Mouse (Mus musculus): ENCODE measurements around the gene Comtd1. TPM values are rescaled to one million over a fixed set of nuclear protein-coding genes. Genes with fewer than 3 reads are reported as not detected.

Comtd1 gene
- total and polyA plus RNA-seq, 2 experiments from 2014 or later = 23.4 to 50.6 TPM

GRCm38 (mm10) chr14:21847381-21848165, 1.2 kb downstream of the Comtd1 start:
- 1% methylated on average over 50 of the region's 50 CpGs for WGBS
- no peak for TF ChIP-seq CTCF (IDR thresholded peaks at IDR 0.05; ENCODE audit: low read depth)
- Histone ChIP-seq H3K9ac (peak overlapping the region; percentile 92), H3K27me3 (ENCODE audit: insufficient read depth, low read length) (no peaks in the 10 kb centered on the region), H3K9me3 (ENCODE audit: low read length) (no peaks in the 10 kb centered on the region), H3K36me3 (ENCODE audit: insufficient read depth) (peaks cover 28% of the 10 kb centered on the region), H3K4me3 (ENCODE audit: low read depth, low read length) (peak overlapping the region; percentile 76), H3K27ac (ENCODE audit: low read depth, low read length) (peak overlapping the region; percentile 78), H3K4me2 (ENCODE audit: low read depth) (peak overlapping the region; percentile 100), H3K4me1 (ENCODE audit: insufficient read depth) (no peaks in the 10 kb centered on the region)
- DNase-seq (peak; percentile 78), ATAC-seq (peak; percentile 54)

GRCm38 (mm10) chr14:21846827-21847380, 1.9 kb downstream of the Comtd1 start:
- 19% methylated on average over 10 of the region's 10 CpGs for WGBS
- no peak overlapping the region for H3K9ac ChIP-seq
- H3K27ac ChIP-seq (ENCODE audit: low read depth, low read length) = 0 out of 2 replicates have a peak overlapping the region, but pooled peaks have one; percentile 45

GRCm38 (mm10) chr14:21843263-21843662, 5.5 kb downstream of the Comtd1 start:
- H3K9me3 ChIP-seq (ENCODE audit: low read length) = no peaks in the 10 kb centered on the region
- no peak for DNase-seq
- H3K27ac ChIP-seq (ENCODE audit: low read depth, low read length) = no peak overlapping the region
- TF ChIP-seq CTCF (IDR thresholded peaks at IDR 0.05; ENCODE audit: low read depth) = no peak
- H3K36me3 ChIP-seq (ENCODE audit: insufficient read depth) = peaks cover 67% of the 10 kb centered on the region
- 84% methylated on average over 6 of the region's 6 CpGs for WGBS
- no peak overlapping the region for H3K4me3 ChIP-seq (ENCODE audit: low read depth, low read length)
- H3K9ac ChIP-seq = no peak overlapping the region
- H3K27me3 ChIP-seq (ENCODE audit: insufficient read depth, low read length) = no peaks in the 10 kb centered on the region
- H3K4me1 ChIP-seq (ENCODE audit: insufficient read depth) = no peaks in the 10 kb centered on the region
- H3K4me2 ChIP-seq (ENCODE audit: low read depth) = no peak overlapping the region
- no peak for ATAC-seq

More at GRCm38 (mm10) chr14:21846827-21847380, 1.9 kb downstream of the Comtd1 start:
- peaks cover 34% of the 10 kb centered on the region for H3K36me3 ChIP-seq (ENCODE audit: insufficient read depth)
- H3K4me1 ChIP-seq (ENCODE audit: insufficient read depth) = no peaks in the 10 kb centered on the region
- no peak overlapping the region; the same call in 1 of the 2 replicates for H3K4me3 ChIP-seq (ENCODE audit: low read depth, low read length)
- H3K9me3 ChIP-seq (ENCODE audit: low read length) = no peaks in the 10 kb centered on the region
- H3K4me2 ChIP-seq (ENCODE audit: low read depth) = peak overlapping the region; percentile 100
- ATAC-seq = no peak
- no peak for DNase-seq
- no peak for TF ChIP-seq CTCF (IDR thresholded peaks at IDR 0.05; ENCODE audit: low read depth)
- no peaks in the 10 kb centered on the region for H3K27me3 ChIP-seq (ENCODE audit: insufficient read depth, low read length)

GRCm38 (mm10) chr14:21841819-21842592, 6.8 kb downstream of the Comtd1 start:
- peak; percentile 34 for DNase-seq
- peak; percentile 55 for ATAC-seq
- H3K4me2 ChIP-seq (ENCODE audit: low read depth) = no peak overlapping the region
- H3K36me3 ChIP-seq (ENCODE audit: insufficient read depth) = peaks cover 78% of the 10 kb centered on the region
- no peak overlapping the region for H3K4me3 ChIP-seq (ENCODE audit: low read depth, low read length)
- no peaks in the 10 kb centered on the region for H3K4me1 ChIP-seq (ENCODE audit: insufficient read depth)
- 82% methylated on average over 5 of the region's 5 CpGs for WGBS
- TF ChIP-seq CTCF (IDR thresholded peaks at IDR 0.05; ENCODE audit: low read depth) = peak; percentile 39; the same call in 1 of the 2 replicates
- no peaks in the 10 kb centered on the region for H3K9me3 ChIP-seq (ENCODE audit: low read length)
- H3K27me3 ChIP-seq (ENCODE audit: insufficient read depth, low read length) = no peaks in the 10 kb centered on the region
- H3K9ac ChIP-seq = no peak overlapping the region
- peak overlapping the region; percentile 40; the same call in 1 of the 2 replicates for H3K27ac ChIP-seq (ENCODE audit: low read depth, low read length)

DNA sequence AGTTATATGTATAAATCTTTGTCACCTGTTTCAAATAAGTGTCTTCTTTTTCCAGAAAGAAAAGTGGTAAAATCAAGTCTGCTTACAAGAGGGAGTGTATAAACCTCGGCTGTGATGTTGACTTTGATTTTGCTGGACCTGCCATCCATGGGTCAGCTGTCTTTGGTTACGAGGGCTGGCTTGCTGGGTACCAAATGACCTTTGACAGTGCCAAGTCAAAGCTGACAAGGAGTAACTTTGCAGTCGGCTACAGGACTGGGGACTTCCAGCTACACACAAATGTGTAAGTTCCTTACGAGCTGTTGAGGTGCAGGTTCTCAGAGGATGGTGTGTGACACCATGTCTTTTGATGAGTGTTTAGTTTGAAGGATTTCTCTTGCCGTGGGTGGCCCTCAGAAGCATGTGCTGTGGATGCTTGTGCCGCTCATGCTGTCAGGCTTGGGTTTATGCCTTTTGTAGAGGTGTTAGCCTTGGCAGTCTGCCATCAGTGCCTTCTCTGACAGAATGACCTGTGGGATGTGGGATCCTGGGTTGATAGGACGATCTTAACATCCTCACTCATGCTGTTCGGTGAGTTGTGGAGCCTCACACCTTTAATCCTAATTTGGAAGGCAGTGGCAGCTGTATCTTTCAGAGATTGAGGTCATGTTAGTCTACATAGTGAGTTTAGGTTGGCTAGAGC, 10.3 kb downstream of the Comtd1 start:
- Histone ChIP-seq H3K9ac (no peak overlapping the region), H3K27ac (ENCODE audit: low read depth, low read length) (no peak overlapping the region), H3K4me3 (ENCODE audit: low read depth, low read length) (no peak overlapping the region), H3K27me3 (ENCODE audit: insufficient read depth, low read length) (no peaks in the 10 kb centered on the region), H3K36me3 (ENCODE audit: insufficient read depth) (peaks cover 63% of the 10 kb centered on the region), H3K9me3 (ENCODE audit: low read length) (no peaks in the 10 kb centered on the region), H3K4me1 (ENCODE audit: insufficient read depth) (no peaks in the 10 kb centered on the region), H3K4me2 (ENCODE audit: low read depth) (no peak overlapping the region)
- no peak for ATAC-seq
- WGBS = 79% methylated on average over 8 of the region's 8 CpGs
- TF ChIP-seq CTCF (IDR thresholded peaks at IDR 0.05; ENCODE audit: low read depth) = no peak
- DNase-seq = no peak

DNA sequence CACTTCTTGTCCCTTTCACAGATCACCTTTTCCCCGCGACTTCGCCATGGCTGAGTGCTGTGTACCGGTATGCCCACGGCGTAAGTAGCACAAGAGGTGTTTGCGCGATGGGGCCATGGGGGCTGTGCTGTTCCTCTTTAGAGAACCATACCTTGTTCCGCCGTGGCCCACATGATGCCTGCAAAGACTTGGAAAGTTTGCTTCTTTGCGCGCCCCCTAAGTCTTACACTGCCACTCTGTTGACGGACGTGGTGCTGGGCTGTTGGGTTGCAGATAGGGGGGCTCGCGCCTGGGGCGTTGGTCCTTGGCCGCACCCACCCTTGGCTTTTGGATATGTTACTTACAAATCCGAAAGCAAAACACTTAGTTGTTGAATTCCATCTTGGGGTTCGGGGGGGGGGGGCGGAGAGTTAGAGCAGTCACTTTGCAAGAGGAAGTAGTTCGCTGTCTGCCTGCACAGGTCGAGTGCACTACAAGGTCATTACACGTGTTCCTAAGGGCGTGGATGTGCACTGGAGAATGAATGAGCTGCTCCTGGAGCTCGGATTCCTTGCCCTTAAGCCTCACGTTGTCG, 16.9 kb downstream of the Comtd1 start:
- H3K4me2 ChIP-seq (ENCODE audit: low read depth) = peak overlapping the region; percentile 86
- 3% methylated on average over 28 of the region's 28 CpGs for WGBS
- TF ChIP-seq CTCF (IDR thresholded peaks at IDR 0.05; ENCODE audit: low read depth) = no peak
- H3K27ac ChIP-seq (ENCODE audit: low read depth, low read length) = peak overlapping the region; percentile 90
- H3K9ac ChIP-seq = peak overlapping the region; percentile 96
- no peaks in the 10 kb centered on the region for H3K9me3 ChIP-seq (ENCODE audit: low read length)
- no peak; the same call in 1 of the 2 replicates for ATAC-seq
- H3K4me1 ChIP-seq (ENCODE audit: insufficient read depth) = peaks cover 5% of the 10 kb centered on the region; the same call in 1 of the 2 replicates
- H3K36me3 ChIP-seq (ENCODE audit: insufficient read depth) = peaks cover 10% of the 10 kb centered on the region
- peak overlapping the region; percentile 86 for H3K4me3 ChIP-seq (ENCODE audit: low read depth, low read length)
- DNase-seq = no peak
- no peaks in the 10 kb centered on the region for H3K27me3 ChIP-seq (ENCODE audit: insufficient read depth, low read length)

All from forebrain, postnatal 0 days (tissue).